Mouse (Mus musculus) cerebellum, adult 2 months (tissue): ENCODE data around the gene 2510009E07Rik. TPM values are rescaled to one million over a fixed set of nuclear protein-coding genes. Genes with fewer than 3 reads are reported as not detected.

Experiments used
- DNase-seq, 2 experiments: peaks; one replicate each; pipeline ENCODE4 v3.0.0; 2021
- H3K27ac ChIP-seq: fragments of 200-500 bp; 2 replicates; pipeline ENCODE4 v1.5.1; 2012; ENCODE audit warnings: low read length, control low read depth, inconsistent platforms; ENCODE audit not compliant: insufficient read depth
- H3K27me3 ChIP-seq: fragments of 200-500 bp; 2 replicates; pipeline ENCODE4 v1.6.1; 2012; ENCODE audit warnings: inconsistent platforms, mild to moderate bottlenecking, low read length, moderate library complexity; ENCODE audit not compliant: control insufficient read depth, insufficient read depth
- H3K4me1 ChIP-seq: fragments of 200-500 bp; 2 replicates; pipeline ENCODE4 v1.6.1; 2011; ENCODE audit warnings: low read length; ENCODE audit not compliant: control insufficient read depth, insufficient read depth
- H3K4me3 ChIP-seq: fragments of 200-500 bp; replicated peaks from 2 replicates; pipeline ENCODE3; 2011; ENCODE audit warnings: mild to moderate bottlenecking, low read depth, low read length, control low read depth; ENCODE audit not compliant: insufficient read depth
- CTCF ChIP-seq: fragments of 200-500 bp; IDR thresholded peaks from 2 replicates; pipeline ENCODE4 v1.5.1; 2011; ENCODE audit warnings: low read depth, mild to moderate bottlenecking, control low read depth, low read length, moderate library complexity, borderline replicate concordance; ENCODE audit not compliant: insufficient read depth
- POLR2A ChIP-seq: fragments of 200-500 bp; IDR thresholded peaks from 2 replicates; pipeline ENCODE4 v1.6.1; 2011; ENCODE audit warnings: low read length, control low read depth, borderline replicate concordance; ENCODE audit not compliant: insufficient read depth
- WGBS: fragments of 180-500 bp; shearing (Covaris S2); methylation state at CpG from one replicate; pipeline ENCODE4 v1.1.7; 2018; 5-methylcytosine and 5-hydroxymethylcytosine counted together
- polyA plus RNA-seq: library from polyadenylated mRNA; depleted of rRNA; stranded (reverse); fragments of >200 nt; gene quantifications from 2 replicates; pipeline ENCODE4 v1.2.3, GENCODE M21; 2012

2510009E07Rik gene
- polyA plus RNA-seq, 1 experiment: 25.9 TPM

- TF ChIP-seq CTCF (no peak), POLR2A (no peak)
- DNase-seq: no peak
- H3K4me1 ChIP-seq: no peaks in the 10 kb centered on the region
- WGBS: 93% methylated on average over 1 of the region's 1 CpGs
- H3K27ac ChIP-seq: no peak overlapping the region; the same call in 1 of the 2 replicates
- H3K4me3 ChIP-seq: no peak overlapping the region
- no peaks in the 10 kb centered on the region for H3K27me3 ChIP-seq
Observed at GRCm38 (mm10) chr16:21724261-21724660, 29.8 kb upstream of the 2510009E07Rik start.

DNA sequence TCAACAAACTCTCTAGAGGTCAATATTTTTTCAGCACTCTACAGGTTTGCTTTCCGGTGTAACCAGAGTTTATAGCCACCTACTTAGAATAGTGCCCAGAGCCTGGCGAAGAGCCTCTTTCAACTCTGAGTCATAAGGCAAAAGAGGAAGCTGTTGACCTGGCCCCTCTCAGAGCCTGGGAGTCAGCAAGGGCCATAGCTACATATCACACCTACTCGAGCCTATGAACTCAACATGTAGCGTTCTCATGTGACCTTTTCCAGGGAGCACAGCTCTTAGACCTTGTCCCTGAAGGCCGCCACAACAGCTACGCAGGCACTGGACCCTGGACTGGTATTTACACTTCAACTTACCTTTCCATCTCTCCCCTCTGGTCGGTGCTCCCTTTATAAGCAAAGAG lies 25.3 kb upstream of the 2510009E07Rik start:
- 95% methylated on average over 7 of the region's 7 CpGs for WGBS
- no peaks in the 10 kb centered on the region for H3K4me1 ChIP-seq

GRCm38 (mm10) chr16:21714516-21714915 lies 20.1 kb upstream of the 2510009E07Rik start:
- Histone ChIP-seq H3K27me3 (no peaks in the 10 kb centered on the region), H3K27ac (no peak overlapping the region), H3K4me3 (no peak overlapping the region), H3K4me1 (no peaks in the 10 kb centered on the region)
- DNase-seq: no peak
- WGBS: 90% methylated on average over 10 of the region's 10 CpGs
- TF ChIP-seq CTCF: no peak
- no peak for TF ChIP-seq POLR2A

More for the DNA sequence above, 25.3 kb upstream of the 2510009E07Rik start:
- Histone ChIP-seq H3K27ac (no peak overlapping the region), H3K27me3 (no peaks in the 10 kb centered on the region), H3K4me3 (no peak overlapping the region)
- TF ChIP-seq CTCF (no peak), POLR2A (no peak)
- no peak for DNase-seq

DNA sequence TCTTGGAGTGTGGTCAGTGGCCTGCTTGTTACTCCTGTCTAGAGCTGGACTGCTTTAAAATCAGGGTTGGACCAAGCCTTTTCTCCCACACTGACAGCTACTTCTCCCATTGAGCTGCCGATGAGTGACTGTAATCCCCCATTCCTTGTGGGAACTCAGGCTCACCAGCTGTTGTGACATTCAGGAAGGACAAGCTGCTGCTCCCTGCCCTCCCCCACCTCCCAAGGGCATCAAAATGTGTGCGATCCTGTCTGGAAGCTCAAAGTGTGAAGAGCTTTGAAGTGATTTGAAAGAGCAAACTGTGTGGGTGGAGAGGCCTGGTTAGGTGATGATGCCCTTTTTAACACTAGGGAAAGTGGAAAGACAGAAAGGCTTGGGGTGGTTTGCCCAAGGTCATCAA lies 15.9 kb upstream of the 2510009E07Rik start:
- no peak for DNase-seq
- no peak overlapping the region for H3K4me3 ChIP-seq
- 16% methylated on average over 2 of the region's 2 CpGs for WGBS
- H3K4me1 ChIP-seq: no peaks in the 10 kb centered on the region
- H3K27me3 ChIP-seq: no peaks in the 10 kb centered on the region
- no peak overlapping the region for H3K27ac ChIP-seq
- TF ChIP-seq POLR2A: no peak
- no peak for TF ChIP-seq CTCF

DNA sequence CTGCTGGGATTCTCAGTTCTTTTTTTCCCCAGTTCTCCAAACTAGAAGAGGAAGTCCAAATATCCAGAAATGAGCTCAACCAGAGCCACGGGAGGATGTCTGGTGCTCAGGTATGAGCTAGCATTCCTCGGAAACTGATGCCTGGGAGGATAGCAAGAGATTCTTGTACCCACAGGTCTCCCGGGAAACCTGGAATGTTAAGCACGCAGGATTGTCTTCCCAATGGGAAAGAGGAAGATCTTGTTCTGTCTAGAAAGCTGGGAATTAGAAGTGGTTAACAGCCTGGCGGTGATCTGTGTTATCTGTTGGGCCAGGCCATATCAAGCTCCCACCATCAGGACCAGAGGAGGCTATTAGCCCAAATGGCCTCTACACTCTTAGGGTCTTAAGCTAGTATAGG lies 10.2 kb upstream of the 2510009E07Rik start:
- 51% methylated on average over 5 of the region's 5 CpGs for WGBS
- TF ChIP-seq CTCF: no peak
- TF ChIP-seq POLR2A: no peak
- DNase-seq: no peak
- no peaks in the 10 kb centered on the region for H3K27me3 ChIP-seq
- H3K27ac ChIP-seq: no peak overlapping the region
- no peak overlapping the region for H3K4me3 ChIP-seq
- H3K4me1 ChIP-seq: no peaks in the 10 kb centered on the region

DNA sequence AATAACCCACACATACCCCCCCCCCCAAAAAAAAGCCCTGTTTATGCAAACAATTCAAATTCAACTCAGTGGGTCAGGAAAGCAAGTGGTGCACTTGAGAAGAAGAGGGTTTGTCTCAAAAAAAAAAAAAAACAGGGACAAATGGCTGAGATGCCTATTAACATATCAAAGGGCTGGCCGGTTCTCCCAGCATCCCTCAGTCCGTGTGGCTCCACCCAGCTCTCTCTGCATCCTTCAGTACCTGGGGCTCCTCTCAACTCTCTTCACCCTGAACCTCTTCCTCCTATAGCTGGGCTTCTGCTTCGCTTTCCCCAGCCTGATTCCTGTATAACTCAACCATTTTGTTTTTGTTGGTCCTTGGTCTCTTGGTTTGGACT lies 7.8 kb upstream of the 2510009E07Rik start:
- WGBS: 31% methylated on average over 3 of the region's 3 CpGs
- no peaks in the 10 kb centered on the region for H3K4me1 ChIP-seq
- H3K27me3 ChIP-seq: no peaks in the 10 kb centered on the region
- no peak for TF ChIP-seq POLR2A
- no peak for TF ChIP-seq CTCF
- H3K4me3 ChIP-seq: no peak overlapping the region
- DNase-seq: no peak
- H3K27ac ChIP-seq: no peak overlapping the region

- Histone ChIP-seq H3K27ac (no peak overlapping the region), H3K27me3 (no peaks in the 10 kb centered on the region), H3K4me1 (no peaks in the 10 kb centered on the region), H3K4me3 (no peak overlapping the region)
- TF ChIP-seq POLR2A (no peak), CTCF (no peak)
- WGBS: 36% methylated on average over 10 of the region's 10 CpGs
- no peak for DNase-seq
Observed at GRCm38 (mm10) chr16:21701611-21702313, 7.3 kb upstream of the 2510009E07Rik start.

DNA sequence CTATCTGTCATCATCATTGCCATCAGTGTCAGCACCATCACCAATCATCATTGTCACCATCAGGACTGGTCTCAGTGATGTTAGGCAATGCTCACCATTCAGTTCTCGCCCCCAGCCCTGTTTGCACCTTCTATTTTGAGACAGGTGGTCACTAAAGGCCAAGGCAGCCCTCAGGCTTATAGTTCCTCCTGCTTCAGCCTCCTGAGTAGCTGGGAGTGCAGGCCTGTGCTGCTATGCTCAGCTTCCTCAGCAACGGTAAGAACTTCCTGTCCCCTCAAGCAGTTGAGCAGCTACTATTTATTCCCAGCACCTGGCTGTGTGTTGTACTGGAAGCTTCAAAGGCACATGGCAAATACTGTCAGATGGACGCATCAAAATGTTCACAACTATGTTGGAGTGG lies 3.7 kb upstream of the 2510009E07Rik start:
- WGBS: 88% methylated on average over 3 of the region's 3 CpGs
- TF ChIP-seq CTCF: no peak
- TF ChIP-seq POLR2A: no peak
- Histone ChIP-seq H3K27ac (no peak overlapping the region), H3K4me1 (peaks cover under 1% of the 10 kb centered on the region), H3K27me3 (no peaks in the 10 kb centered on the region), H3K4me3 (no peak overlapping the region)
- DNase-seq: no peak
